Mouse (Mus musculus) ES-E14 (cell line): ENCODE measurements around the gene Jade2.

Experiments
- CHD2 ChIP-seq: IDR thresholded peaks from 2 replicates; pipeline ENCODE4 v1.6.1; 2014; ENCODE audit warnings: mild to moderate bottlenecking, low read depth, low read length, inconsistent platforms
- HCFC1 ChIP-seq: IDR thresholded peaks from 2 replicates; pipeline ENCODE4 v1.6.1; 2012; ENCODE audit warnings: low read length, inconsistent platforms, borderline replicate concordance; ENCODE audit not compliant: insufficient read depth
- MAFK ChIP-seq: IDR thresholded peaks from 2 replicates; pipeline ENCODE4 v1.6.1; 2014; ENCODE audit warnings: mild to moderate bottlenecking, low read depth, low read length, inconsistent platforms; ENCODE audit not compliant: insufficient read depth
- ZC3H11A ChIP-seq: IDR thresholded peaks from 2 replicates; pipeline ENCODE4 v1.6.1; 2012; ENCODE audit warnings: low read depth, mild to moderate bottlenecking, inconsistent platforms, low read length, borderline replicate concordance
- ZNF384 ChIP-seq: IDR thresholded peaks from 2 replicates; pipeline ENCODE4 v1.6.1; 2012; ENCODE audit warnings: low read depth, low read length, inconsistent platforms

DNA sequence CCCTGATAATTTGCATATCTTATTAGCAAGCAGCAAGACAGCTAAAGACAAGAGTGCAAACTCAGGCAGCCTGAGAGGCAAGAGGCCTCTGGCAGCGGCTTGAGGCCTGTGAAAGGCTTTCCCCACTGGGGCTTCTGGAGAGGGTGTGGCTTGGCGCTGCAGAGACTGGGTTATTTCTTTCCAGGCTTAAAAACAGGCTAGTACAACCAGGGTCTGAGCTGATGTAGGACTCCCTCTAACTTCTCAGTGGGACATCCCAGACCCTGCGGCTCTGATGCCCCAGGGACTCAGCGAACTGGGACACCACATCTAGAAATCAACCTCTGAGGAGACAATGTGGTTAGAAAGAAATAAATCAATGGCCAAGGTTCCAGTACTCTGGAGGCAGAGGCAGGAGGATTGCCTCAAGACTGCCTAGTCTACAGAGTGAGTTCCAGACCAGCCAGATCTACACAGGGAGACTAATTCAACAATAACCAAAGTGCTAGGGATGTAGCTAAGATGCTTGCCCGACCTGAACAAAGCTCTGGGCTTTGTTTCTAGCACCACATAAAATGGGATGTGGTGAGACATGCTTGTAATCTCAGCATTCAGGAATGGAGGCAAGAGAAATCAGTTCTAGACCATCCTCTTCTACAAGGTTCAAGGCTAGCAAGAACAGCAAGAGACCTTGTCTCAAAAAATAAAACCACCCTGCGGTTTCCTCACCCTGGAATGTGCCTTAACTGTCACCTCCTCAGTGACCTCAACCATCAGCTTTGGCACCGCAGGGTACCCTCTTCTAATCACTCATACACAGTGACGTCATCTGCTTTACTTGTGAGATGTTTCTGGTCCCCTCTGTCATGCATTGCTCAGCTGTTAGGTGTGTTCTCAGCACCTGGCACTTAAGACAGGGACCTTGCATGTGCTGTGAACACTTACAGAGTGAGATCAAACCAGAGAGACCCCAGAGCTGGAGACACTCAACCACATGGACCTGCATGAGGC lies 20.0 kb downstream of the Jade2 start:
- TF ChIP-seq ZNF384, result no peak
- no peak for TF ChIP-seq MAFK
- no peak for TF ChIP-seq HCFC1
- no peak for TF ChIP-seq ZC3H11A
- TF ChIP-seq CHD2, result no peak
